Comparison of ENCODE assay signal across 15 mouse cellular contexts in genomic region chr13:90490991-90491951, GRCm38 (mm10).
A peak's percentile ranks its signal among the peaks of the same experiment; 100 is the strongest.
DNase-seq lines count a peak whose midpoint lies in the region; ATAC-seq lines count a peak whose summit lies in the region.
"Had no signal": no experiment of that assay in that cellular context is flagged by ENCODE, and none has a peak within 500 bp of the region (broad histone marks: within the 10 kb centered on the region; RNA-seq: fewer than 3 reads in every experiment).

No protein-coding gene starts in this region.

- no peaks in the 10 kb centered on the region for H3K9me3 ChIP-seq in limb, embryonic 10.5 days (replicated peaks)
- H3K9me3 ChIP-seq in hindbrain, embryonic 10.5 days: no peaks in the 10 kb centered on the region
- H3K9me3 ChIP-seq: hindbrain, embryonic 12.5 days; midbrain, embryonic 13.5 days had no signal

- H3K4me3 ChIP-seq in limb, embryonic 10.5 days: no peak overlapping the region
- no peak overlapping the region for H3K4me3 ChIP-seq in hindbrain, embryonic 10.5 days
- H3K4me3 ChIP-seq: hindbrain, embryonic 12.5 days; midbrain, embryonic 13.5 days had no signal

- H3K36me3 ChIP-seq in limb, embryonic 10.5 days: no peaks in the 10 kb centered on the region
- no peaks in the 10 kb centered on the region for H3K36me3 ChIP-seq in hindbrain, embryonic 10.5 days
- H3K36me3 ChIP-seq: hindbrain, embryonic 12.5 days; midbrain, embryonic 13.5 days had no signal

- 25% methylated on average over 8 of the region's 8 CpGs for WGBS in limb, embryonic 10.5 days
- 59% methylated on average over 8 of the region's 8 CpGs for WGBS in hindbrain, embryonic 10.5 days

- no peak for ATAC-seq in activated CD4-positive, CD25-positive, alpha-beta regulatory T cell, adult 4 months
- ATAC-seq: intestine, embryonic 16.5 days; midbrain, embryonic 13.5 days had no signal

- no peak overlapping the region for H3K27ac ChIP-seq in limb, embryonic 10.5 days
- no peak overlapping the region for H3K27ac ChIP-seq in hindbrain, embryonic 10.5 days
- H3K27ac ChIP-seq: hindbrain, embryonic 12.5 days; midbrain, embryonic 13.5 days had no signal

- H3K27me3 ChIP-seq in limb, embryonic 10.5 days (ENCODE audit: low read depth, poor library complexity, severe bottlenecking): no peaks in the 10 kb centered on the region
- H3K27me3 ChIP-seq in hindbrain, embryonic 10.5 days (ENCODE audit: insufficient read depth, poor library complexity, severe bottlenecking): no peaks in the 10 kb centered on the region
- H3K27me3 ChIP-seq: hindbrain, embryonic 12.5 days; midbrain, embryonic 13.5 days had no signal

- peaks cover 16% of the 10 kb centered on the region for H3K4me1 ChIP-seq in limb, embryonic 10.5 days
- 0 out of 2 replicates have a peak, but pooled peaks cover 3% of the 10 kb centered on the region for H3K4me1 ChIP-seq in hindbrain, embryonic 10.5 days (replicated peaks)
- H3K4me1 ChIP-seq: hindbrain, embryonic 12.5 days; midbrain, embryonic 13.5 days had no signal

- intact Hi-C loops in heart, postnatal 10 days (cut with DNase I): no loop called here

- DNase-seq in heart, postnatal 10 days: peak; percentile 5 to 9
- no peak for DNase-seq in heart, postnatal 4 days
- DNase-seq in embryo, embryonic 10.5 days (ENCODE audit: low spot score): peak; percentile 72
- peak; percentile 44 for DNase-seq in embryo, embryonic 11.5 days (ENCODE audit: low read depth, low spot score)
- peak; percentile 47 for DNase-seq in limb, embryonic 10.5 days (ENCODE audit: low spot score)
- DNase-seq in hindbrain, embryonic 10.5 days (ENCODE audit: low spot score): no peak
- no peak for DNase-seq in spleen, adult 12 weeks (ENCODE audit: low spot score)
- DNase-seq: gastrocnemius, postnatal 36 days; retina, postnatal 1 day; spleen, adult 18-20 months; thymus, postnatal 4 days had no signal

Comparison
In these comparisons a context has a peak if more than half of its experiments do, and no peak if none do; other contexts are left out.
1. DNase-seq: peak in heart, postnatal 10 days (2 of 2), embryo, embryonic 10.5 days (single experiment), embryo, embryonic 11.5 days (single experiment) and limb, embryonic 10.5 days (single experiment); none in heart, postnatal 4 days (single experiment), hindbrain, embryonic 10.5 days (single experiment) and spleen, adult 12 weeks (single experiment).